In the genomic region with DNA sequence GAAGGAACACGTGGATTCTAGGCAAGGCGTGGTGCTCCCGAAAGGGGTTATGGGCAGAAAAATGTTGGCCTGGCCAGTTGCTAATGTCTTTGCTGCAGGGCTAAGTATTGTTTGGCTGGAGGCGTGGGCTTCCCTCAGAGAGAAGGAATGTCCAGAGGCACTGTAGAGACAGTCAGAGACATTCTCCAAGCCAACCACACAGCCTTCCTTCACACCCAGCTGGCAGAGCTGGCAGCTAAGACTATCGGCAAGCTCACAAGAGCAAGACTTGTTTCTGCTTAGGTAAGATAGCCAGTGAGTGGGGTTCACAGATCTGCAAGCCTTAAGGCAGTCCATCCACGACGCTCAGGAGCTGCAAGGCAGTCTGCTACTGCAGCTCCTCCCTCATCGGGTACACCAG, we compare ENCODE assay signal across 13 mouse cellular contexts. TPM values are rescaled to one million over a fixed set of nuclear protein-coding genes. Genes with fewer than 3 reads are reported as not detected.
DNase-seq lines count a peak whose midpoint lies in the region; ATAC-seq and TF ChIP-seq lines count a peak whose summit lies in the region.
"Had no signal": no experiment of that assay in that cellular context is flagged by ENCODE, and none has a peak within 500 bp of the region (broad histone marks: within the 10 kb centered on the region; RNA-seq: fewer than 3 reads in every experiment).

No protein-coding gene starts in this region.

- no peak for TF ChIP-seq CTCF in heart, adult 2 months (IDR thresholded peaks at IDR 0.05)

- H3K79me2 ChIP-seq in heart, adult 2 months (replicated peaks; ENCODE audit: control insufficient read depth, insufficient read depth, low read length): peaks cover 6% of the 10 kb centered on the region; the same call in 1 of the 2 replicates

- no peak overlapping the region for H3K4me3 ChIP-seq in heart, adult 2 months
- no peak overlapping the region for H3K4me3 ChIP-seq in limb, embryonic 15.5 days

- TF ChIP-seq EP300 in heart, adult 2 months (IDR thresholded peaks at IDR 0.05; ENCODE audit: insufficient read depth, low read depth, low read length): no peak

- intact Hi-C loops in heart, adult 2 months (cut with DNase I): no loop called here

- peaks cover 2% of the 10 kb centered on the region; the same call in 1 of the 2 replicates for H3K36me3 ChIP-seq in heart, adult 2 months (ENCODE audit: control insufficient read depth, insufficient read depth, low read length)
- H3K36me3 ChIP-seq in limb, embryonic 15.5 days: peaks cover 15% of the 10 kb centered on the region; the same call in 1 of the 2 replicates

- peak overlapping the region; percentile 26 for H3K27ac ChIP-seq in heart, adult 2 months
- H3K27ac ChIP-seq in limb, embryonic 15.5 days: peak overlapping the region; percentile 59

- no peak overlapping the region for H3K9ac ChIP-seq in heart, adult 2 months (ENCODE audit: low read depth, low read length)
- no peak overlapping the region for H3K9ac ChIP-seq in limb, embryonic 15.5 days

- no peak for DNase-seq in heart, adult 2 months
- no peak for DNase-seq in heart, adult 9 months (ENCODE audit: low spot score in 2 of 2)
- DNase-seq in spleen, postnatal 36 days (ENCODE audit: low spot score in 2 of 2): peak; percentile 34 to 52
- DNase-seq in spleen, postnatal 14 days (ENCODE audit: low spot score in 2 of 2): no peak
- DNase-seq in urinary bladder, postnatal 14 days (ENCODE audit: low spot score): no peak
- no peak for DNase-seq in kidney, adult 8-10 months
- DNase-seq in retina, embryonic 14.5 days (ENCODE audit: low spot score): no peak
- DNase-seq: kidney, postnatal 36 days had no signal

- no peaks in the 10 kb centered on the region for H3K9me3 ChIP-seq in limb, embryonic 15.5 days

- peaks cover 44% of the 10 kb centered on the region for H3K4me1 ChIP-seq in heart, adult 2 months (ENCODE audit: control insufficient read depth, insufficient read depth, low read length)
- H3K4me1 ChIP-seq in limb, embryonic 15.5 days: peaks cover 42% of the 10 kb centered on the region

- H3K27me3 ChIP-seq in heart, adult 2 months (ENCODE audit: control insufficient read depth, insufficient read depth, low read length): no peaks in the 10 kb centered on the region
- no peaks in the 10 kb centered on the region for H3K27me3 ChIP-seq in limb, embryonic 15.5 days

- no peak for TF ChIP-seq POLR2A in heart, adult 2 months (IDR thresholded peaks at IDR 0.05; ENCODE audit: insufficient read depth, low read depth, low read length)

- ATAC-seq in limb, embryonic 15.5 days (ENCODE audit: insufficient number of reproducible peaks, low FRiP score, low TSS enrichment, low read depth): no peak
- ATAC-seq: inflammation-experienced regulatory T-cells, adult 6 months had no signal

- WGBS in heart, adult 2 months: 55% methylated on average over 8 of the region's 8 CpGs
- 73% methylated on average over 8 of the region's 8 CpGs for WGBS in limb, embryonic 15.5 days

- no peak overlapping the region for H3K4me2 ChIP-seq in limb, embryonic 15.5 days

RNA-seq across cellular contexts. Expression of gene Ssh1, which starts 16.4 kb away (rescaled TPM):
- total RNA-seq in heart, adult 2 months (2021): 10 to 100 TPM; 13.4 to 15.2 TPM
- 7.4 and 9.8 TPM in 2 replicates for polyA plus RNA-seq in heart, adult 2 months (2012; rRNA removed)
- polyA plus RNA-seq in limb, embryonic 15.5 days (2015; fragmentation: Nextera tagmentation; extraction: Ambion mirVana): 10.3 and 13.2 TPM in 2 replicates

RNA-seq across cellular contexts. Expression of gene Dao, which starts 26.2 kb away (rescaled TPM):
- not detected for total RNA-seq in heart, adult 2 months (2021)
- not detected in 2 replicates for polyA plus RNA-seq in heart, adult 2 months (2012; rRNA removed)
- polyA plus RNA-seq in limb, embryonic 15.5 days (2015; fragmentation: Nextera tagmentation; extraction: Ambion mirVana): not detected in 2 replicates
- total RNA-seq: left cerebral cortex, postnatal 36 days; monocyte, adult 5-6 weeks had no signal
- polyA plus RNA-seq: brain, embryonic 14.5 days; inflammation-experienced regulatory T-cells, adult 6 months had no signal

Comparison
In these comparisons a context has a peak if more than half of its experiments do, and no peak if none do; other contexts are left out.
1. DNase-seq: peak in spleen, postnatal 36 days (2 of 2); none in heart, adult 2 months (0 of 2), heart, adult 9 months (0 of 2), spleen, postnatal 14 days (0 of 2), urinary bladder, postnatal 14 days (single experiment), kidney, adult 8-10 months (0 of 2) and retina, embryonic 14.5 days (single experiment).